Mouse (Mus musculus) B cell, adult 2 months (primary cell): ENCODE results near the gene Trmo.

ENCODE experiments used
- DNase-seq, 2 experiments: peaks; one replicate each; pipeline ENCODE4 v3.0.0; 2022

Trmo gene

GRCm38 (mm10) chr4:46389013-46389611 lies at the start of gene Trmo:
Trmo (minus strand) TSS chr4:46389437.
- peak; percentile 92 to 94 for DNase-seq

- DNase-seq = no peak
These were observed 43.3 kb upstream of the Trmo start for GRCm38 (mm10) chr4:46432339-46433036.

GRCm38 (mm10) chr4:46428903-46429499 lies 39.8 kb upstream of the Trmo start:
- no peak for DNase-seq

- no peak for DNase-seq
These were observed 33.4 kb upstream of the Trmo start for GRCm38 (mm10) chr4:46422625-46423024.

- no peak for DNase-seq
These were observed 29.6 kb upstream of the Trmo start for GRCm38 (mm10) chr4:46418851-46419250.

- DNase-seq = peak; percentile 23 to 32
These were observed 28.3 kb upstream of the Trmo start for GRCm38 (mm10) chr4:46417491-46417890.

GRCm38 (mm10) chr4:46413406-46413805 lies 24.2 kb upstream of the Trmo start, which contains the start of gene Hemgn:
Hemgn (minus strand) TSS chr4:46413506.
- no peak for DNase-seq

GRCm38 (mm10) chr4:46412113-46412512 lies 22.9 kb upstream of the Trmo start:
- no peak for DNase-seq

GRCm38 (mm10) chr4:46411489-46411888 lies 22.3 kb upstream of the Trmo start:
- peak; percentile 56 to 63 for DNase-seq

- no peak for DNase-seq
These were observed 21.4 kb upstream of the Trmo start for GRCm38 (mm10) chr4:46410677-46411076.

GRCm38 (mm10) chr4:46406966-46407703 lies 17.9 kb upstream of the Trmo start:
- no peak for DNase-seq

GRCm38 (mm10) chr4:46404042-46404795 lies 15.0 kb upstream of the Trmo start:
- peak; percentile 53 to 54 for DNase-seq

GRCm38 (mm10) chr4:46398839-46399238 lies 9.6 kb upstream of the Trmo start:
- no peak for DNase-seq

- no peak for DNase-seq
These were observed 6.5 kb upstream of the Trmo start for GRCm38 (mm10) chr4:46395736-46396135.

GRCm38 (mm10) chr4:46394388-46394787 lies 5.2 kb upstream of the Trmo start:
- peak; percentile 38 to 39 for DNase-seq

- DNase-seq = peak; percentile 87 to 90
These were observed 1.2 kb upstream of the Trmo start for GRCm38 (mm10) chr4:46390390-46390970.

GRCm38 (mm10) chr4:46389612-46390341 lies 540 bp upstream of the Trmo start:
- DNase-seq = peak in 1 of 2 experiments; percentile 50

GRCm38 (mm10) chr4:46388556-46388955 lies 681 bp downstream of the Trmo start:
- no peak for DNase-seq

GRCm38 (mm10) chr4:46374869-46375368 lies 14.3 kb downstream of the Trmo start:
- peak; percentile 81 to 83 for DNase-seq

- DNase-seq = peak; percentile 71 to 74
These were observed 14.8 kb downstream of the Trmo start for GRCm38 (mm10) chr4:46374455-46374854.

GRCm38 (mm10) chr4:46371030-46371429 lies 18.2 kb downstream of the Trmo start:
- DNase-seq = no peak
